Mouse (Mus musculus): ENCODE measurements around the gene Olfr624. TPM values are rescaled to one million over a fixed set of nuclear protein-coding genes. Genes with fewer than 3 reads are reported as not detected.
A peak's percentile ranks its signal among the peaks of the same experiment; 100 is the strongest.
"Not testable (repeated sequence)": the region's sequence is repeated elsewhere in the genome, so short reads cannot be mapped to it uniquely, and the experiment has no call there.

Gene Olfr624
- total RNA-seq (2015) (0.05 TPM in 1 of 2 replicates, not detected in the other), total RNA-seq (2017) (0.15 TPM in 1 of 2 replicates, not detected in the other)

- no peak for ATAC-seq (ENCODE audit: poor library complexity, severe bottlenecking)
Observed at GRCm38 (mm10) chr7:103671091-103671490, at the start of gene Olfr624. Gene Olfr624, minus strand, starts transcription at chr7:103671191.

- ATAC-seq (ENCODE audit: poor library complexity, severe bottlenecking) = not testable (repeated sequence)
Observed at GRCm38 (mm10) chr7:103716398-103716797, 45.4 kb upstream of the Olfr624 start.

- ATAC-seq (ENCODE audit: poor library complexity, severe bottlenecking) = no peak
Observed at GRCm38 (mm10) chr7:103714371-103714770, 43.4 kb upstream of the Olfr624 start, which contains the start of gene Olfr243. Gene Olfr243, plus strand, starts transcription at chr7:103714671.

GRCm38 (mm10) chr7:103712024-103712423, 41.0 kb upstream of the Olfr624 start:
- ATAC-seq (ENCODE audit: poor library complexity, severe bottlenecking) = peak; percentile 45

- ATAC-seq (ENCODE audit: poor library complexity, severe bottlenecking) = no peak
Observed at GRCm38 (mm10) chr7:103699469-103699868, 28.5 kb upstream of the Olfr624 start.

- ATAC-seq (ENCODE audit: poor library complexity, severe bottlenecking) = no peak
Observed at GRCm38 (mm10) chr7:103682420-103682819, 11.4 kb upstream of the Olfr624 start, which contains the start of gene Olfr625-ps1. Gene Olfr625-ps1, plus strand, starts transcription at chr7:103682720.

- no peak for ATAC-seq (ENCODE audit: poor library complexity, severe bottlenecking)
Observed at GRCm38 (mm10) chr7:103663598-103663997, 7.4 kb downstream of the Olfr624 start, which contains the start of gene Olfr623. Gene Olfr623, minus strand, starts transcription at chr7:103663698.

GRCm38 (mm10) chr7:103644070-103644469, 26.9 kb downstream of the Olfr624 start:
- no peak for ATAC-seq (ENCODE audit: poor library complexity, severe bottlenecking)

- ATAC-seq (ENCODE audit: poor library complexity, severe bottlenecking) = no peak
Observed at GRCm38 (mm10) chr7:103642602-103643001, 28.4 kb downstream of the Olfr624 start, which contains the start of gene Olfr622. Gene Olfr622, minus strand, starts transcription at chr7:103642702.

- no peak for ATAC-seq (ENCODE audit: poor library complexity, severe bottlenecking)
Observed at GRCm38 (mm10) chr7:103636795-103637194, 34.2 kb downstream of the Olfr624 start.

Other genes with a start within 250 kb of the Olfr624 start
Only the 30 nearest of the 33 such genes appear.
- not detected in 2 replicates for gene Olfr606, start 222.1 kb downstream of the Olfr624 start, total RNA-seq (2015)
- not detected in 2 replicates for gene Olfr606, start 222.1 kb downstream of the Olfr624 start, total RNA-seq (2017)
- not detected in 2 replicates for gene Olfr607, start 207.0 kb downstream of the Olfr624 start, total RNA-seq (2015)
- gene Olfr607, start 207.0 kb downstream of the Olfr624 start, total RNA-seq (2017) = not detected in 2 replicates
- not detected in 2 replicates for gene Olfr608, start 201.3 kb downstream of the Olfr624 start, total RNA-seq (2015)
- gene Olfr608, start 201.3 kb downstream of the Olfr624 start, total RNA-seq (2017) = not detected in 2 replicates
- not detected in 2 replicates for gene Olfr609, start 173.1 kb downstream of the Olfr624 start, total RNA-seq (2015)
- not detected in 2 replicates for gene Olfr609, start 173.1 kb downstream of the Olfr624 start, total RNA-seq (2017)
- gene Olfr610, start 159.1 kb downstream of the Olfr624 start, total RNA-seq (2015) = not detected in 2 replicates
- not detected in 2 replicates for gene Olfr610, start 159.1 kb downstream of the Olfr624 start, total RNA-seq (2017)
- not detected in 2 replicates for gene Olfr611, start 150.3 kb downstream of the Olfr624 start, total RNA-seq (2015)
- not detected in 2 replicates for gene Olfr611, start 150.3 kb downstream of the Olfr624 start, total RNA-seq (2017)
- not detected in 2 replicates for gene Olfr612, start 128.5 kb downstream of the Olfr624 start, total RNA-seq (2015)
- gene Olfr612, start 128.5 kb downstream of the Olfr624 start, total RNA-seq (2017) = not detected in 2 replicates
- gene Olfr613, start 123.1 kb downstream of the Olfr624 start, total RNA-seq (2015) = not detected in 2 replicates
- gene Olfr613, start 123.1 kb downstream of the Olfr624 start, total RNA-seq (2017) = not detected in 2 replicates
- gene Olfr615, start 115.1 kb downstream of the Olfr624 start, total RNA-seq (2015) = not detected in 2 replicates
- gene Olfr615, start 115.1 kb downstream of the Olfr624 start, total RNA-seq (2017) = not detected in 2 replicates
- not detected in 2 replicates for gene Olfr616, start 102.0 kb downstream of the Olfr624 start, total RNA-seq (2015)
- not detected in 2 replicates for gene Olfr616, start 102.0 kb downstream of the Olfr624 start, total RNA-seq (2017)
- not detected in 2 replicates for gene Olfr617, start 98.1 kb downstream of the Olfr624 start, total RNA-seq (2015)
- not detected in 2 replicates for gene Olfr617, start 98.1 kb downstream of the Olfr624 start, total RNA-seq (2017)
- gene Olfr618, start 81.1 kb downstream of the Olfr624 start, total RNA-seq (2015) = not detected in 2 replicates
- not detected in 2 replicates for gene Olfr618, start 81.1 kb downstream of the Olfr624 start, total RNA-seq (2017)
- gene Olfr619, start 70.6 kb downstream of the Olfr624 start, total RNA-seq (2015) = not detected in 2 replicates
- gene Olfr619, start 70.6 kb downstream of the Olfr624 start, total RNA-seq (2017) = not detected in 2 replicates
- gene Olfr620, start 58.7 kb downstream of the Olfr624 start, total RNA-seq (2015) = not detected in 2 replicates
- not detected in 2 replicates for gene Olfr620, start 58.7 kb downstream of the Olfr624 start, total RNA-seq (2017)
- gene Olfr622, start 28.5 kb downstream of the Olfr624 start, total RNA-seq (2015) = not detected in 2 replicates
- gene Olfr622, start 28.5 kb downstream of the Olfr624 start, total RNA-seq (2017) = not detected in 2 replicates
- gene Olfr623, start 7.5 kb downstream of the Olfr624 start, total RNA-seq (2015) = not detected in 2 replicates
- gene Olfr623, start 7.5 kb downstream of the Olfr624 start, total RNA-seq (2017) = not detected in 2 replicates
- gene Olfr625-ps1, start 11.5 kb upstream of the Olfr624 start, total RNA-seq (2015) = not detected in 2 replicates
- gene Olfr625-ps1, start 11.5 kb upstream of the Olfr624 start, total RNA-seq (2017) = not detected in 2 replicates
- not detected in 2 replicates for gene Olfr243, start 43.5 kb upstream of the Olfr624 start, total RNA-seq (2015)
- not detected in 2 replicates for gene Olfr243, start 43.5 kb upstream of the Olfr624 start, total RNA-seq (2017)
- not detected in 2 replicates for gene Olfr628, start 59.2 kb upstream of the Olfr624 start, total RNA-seq (2015)
- not detected in 2 replicates for gene Olfr628, start 59.2 kb upstream of the Olfr624 start, total RNA-seq (2017)
- gene Olfr629, start 73.8 kb upstream of the Olfr624 start, total RNA-seq (2015) = not detected in 2 replicates
- gene Olfr629, start 73.8 kb upstream of the Olfr624 start, total RNA-seq (2017) = not detected in 2 replicates
- not detected in 2 replicates for gene Olfr630, start 86.1 kb upstream of the Olfr624 start, total RNA-seq (2015)
- not detected in 2 replicates for gene Olfr630, start 86.1 kb upstream of the Olfr624 start, total RNA-seq (2017)
- not detected in 2 replicates for gene Olfr69, start 100.4 kb upstream of the Olfr624 start, total RNA-seq (2015)
- gene Olfr69, start 100.4 kb upstream of the Olfr624 start, total RNA-seq (2017) = not detected in 2 replicates
- not detected in 2 replicates for gene Olfr68, start 108.5 kb upstream of the Olfr624 start, total RNA-seq (2015)
- gene Olfr68, start 108.5 kb upstream of the Olfr624 start, total RNA-seq (2017) = not detected in 2 replicates
- not detected in 2 replicates for gene Olfr67, start 120.6 kb upstream of the Olfr624 start, total RNA-seq (2015)
- gene Olfr67, start 120.6 kb upstream of the Olfr624 start, total RNA-seq (2017) = not detected in 2 replicates
- gene Hbb-bt, start 142.8 kb upstream of the Olfr624 start, total RNA-seq (2015) = 43.0 and 130 TPM in 2 replicates
- gene Hbb-bt, start 142.8 kb upstream of the Olfr624 start, total RNA-seq (2017) = 14.3 and 23.0 TPM in 2 replicates
- 106 and 274 TPM in 2 replicates for gene Hbb-bs, start 156.9 kb upstream of the Olfr624 start, total RNA-seq (2015)
- gene Hbb-bs, start 156.9 kb upstream of the Olfr624 start, total RNA-seq (2017) = 71.1 and 121 TPM in 2 replicates
- gene Hbb-bh2, start 169.3 kb upstream of the Olfr624 start, total RNA-seq (2015) = not detected in 2 replicates
- gene Hbb-bh2, start 169.3 kb upstream of the Olfr624 start, total RNA-seq (2017) = not detected in 2 replicates
- gene Hbb-bh1, start 172.0 kb upstream of the Olfr624 start, total RNA-seq (2015) = not detected in 2 replicates
- gene Hbb-bh1, start 172.0 kb upstream of the Olfr624 start, total RNA-seq (2017) = not detected in 2 replicates
- not detected in 2 replicates for gene Hbb-y, start 182.0 kb upstream of the Olfr624 start, total RNA-seq (2015)
- not detected in 2 replicates for gene Hbb-y, start 182.0 kb upstream of the Olfr624 start, total RNA-seq (2017)
- not detected in 2 replicates for gene Olfr66, start 215.1 kb upstream of the Olfr624 start, total RNA-seq (2015)
- gene Olfr66, start 215.1 kb upstream of the Olfr624 start, total RNA-seq (2017) = not detected in 2 replicates

Measured in megakaryocyte, adult 5-6 weeks (primary cell).